Mouse (Mus musculus): Measurements from ENCODE around the gene Rab10. TPM values are rescaled to one million over a fixed set of nuclear protein-coding genes. Genes with fewer than 3 reads are reported as not detected.

Rab10 gene
- polyA plus RNA-seq (2017; shearing (Covaris generic)): 100 to 1,000 TPM; 168 to 169 TPM

GRCm38 (mm10) chr12:3309391-3310320 lies at the start of gene Rab10:
Rab10 (minus strand) TSS chr12:3309969.

Other genes with a start within 250 kb of the Rab10 start
- 1 to 10 TPM; 7.6 to 8.2 TPM for gene Kif3c, start 55.2 kb upstream of the Rab10 start, polyA plus RNA-seq (2017; shearing (Covaris generic))
- gene Asxl2, start 116.9 kb upstream of the Rab10 start, polyA plus RNA-seq (2017; shearing (Covaris generic)): 10 to 100 TPM; 56.3 to 75.2 TPM

Measured in inflammation-experienced regulatory T-cells (primary cell).